Mouse (Mus musculus): ENCODE data around the gene Hoxc6. TPM values are rescaled to one million over a fixed set of nuclear protein-coding genes. Genes with fewer than 3 reads are reported as not detected.

Hoxc6 gene
- total RNA-seq, 1 experiment from 2014 or later: not detected

GRCm38 (mm10) chr15:103061131-103061825, 63.2 kb downstream of the Hoxc6 start:
- no peak for ATAC-seq (ENCODE audit: extremely low read depth, insufficient number of reproducible peaks, low FRiP score, poor library complexity, severe bottlenecking)

Other genes starting within 250 kb of the Hoxc6 start
- gene Hoxc13, start 77.2 kb upstream of the Hoxc6 start, total RNA-seq (2017): not detected in 2 replicates
- not detected in 2 replicates for gene Hoxc12, start 61.5 kb upstream of the Hoxc6 start, total RNA-seq (2017)
- not detected in 2 replicates for gene Hoxc11, start 43.8 kb upstream of the Hoxc6 start, total RNA-seq (2017)
- gene Hoxc10, start 31.5 kb upstream of the Hoxc6 start, total RNA-seq (2017): not detected in 2 replicates
- not detected in 2 replicates for gene Hoxc5, start 30.8 kb upstream of the Hoxc6 start, total RNA-seq (2017)
- not detected in 2 replicates for gene Hoxc9, start 21.8 kb upstream of the Hoxc6 start, total RNA-seq (2017)
- not detected in 2 replicates for gene Hoxc8, start 7.7 kb upstream of the Hoxc6 start, total RNA-seq (2017)
- gene Hoxc4, start 20.7 kb downstream of the Hoxc6 start, total RNA-seq (2017): not detected in 2 replicates
- gene Smug1, start 168.8 kb downstream of the Hoxc6 start, total RNA-seq (2017): 5.5 and 8.1 TPM in 2 replicates
- gene Cbx5, start 241.6 kb downstream of the Hoxc6 start, total RNA-seq (2017): 22.6 and 25.5 TPM in 2 replicates
- gene Hnrnpa1, start 242.2 kb downstream of the Hoxc6 start, total RNA-seq (2017): 345 and 352 TPM in 2 replicates